10 mouse cellular contexts compared by ENCODE assay signal in genomic region chr2:166622590-166622989, GRCm38 (mm10).
DNase-seq lines count a peak whose midpoint lies in the region; ATAC-seq and TF ChIP-seq lines count a peak whose summit lies in the region.
"Had no signal": no experiment of that assay in that cellular context is flagged by ENCODE, and none has a peak within 500 bp of the region (broad histone marks: within the 10 kb centered on the region; RNA-seq: fewer than 3 reads in every experiment).

No protein-coding gene starts in this region.

- H3K9ac ChIP-seq in kidney, postnatal 0 days (ENCODE audit: low read depth, low read length): no peak overlapping the region
- no peak overlapping the region for H3K9ac ChIP-seq in kidney, embryonic 14.5 days (ENCODE audit: low read depth, low read length)
- 0 out of 2 replicates have a peak overlapping the region, but pooled peaks have one; percentile 3 for H3K9ac ChIP-seq in forebrain, embryonic 16.5 days (replicated peaks; ENCODE audit: low read depth, low read length)
- H3K9ac ChIP-seq in midbrain, embryonic 16.5 days (ENCODE audit: low read depth, low read length): no peak overlapping the region
- H3K9ac ChIP-seq: stomach, embryonic 15.5 days had no signal

- no peak overlapping the region for H3K4me2 ChIP-seq in kidney, postnatal 0 days (ENCODE audit: low read length)
- H3K4me2 ChIP-seq in kidney, embryonic 14.5 days (replicated peaks; ENCODE audit: low read depth, low read length): no peak overlapping the region
- H3K4me2 ChIP-seq in forebrain, embryonic 16.5 days (ENCODE audit: low read length): no peak overlapping the region
- H3K4me2 ChIP-seq in midbrain, embryonic 16.5 days (ENCODE audit: low read length): no peak overlapping the region
- H3K4me2 ChIP-seq: stomach, embryonic 15.5 days had no signal

- TF ChIP-seq CTCF in kidney, postnatal 0 days (IDR thresholded peaks at IDR 0.05; ENCODE audit: low read depth): no peak

- DNase-seq in kidney, postnatal 0 days (ENCODE audit: low spot score): no peak
- DNase-seq in CD8-positive naive resting alpha-beta T cell, adult 2 months (ENCODE audit: low read depth in 2 of 2, low spot score in 2 of 2): peak; percentile 31 to 50
- DNase-seq in ovary, postnatal 14 days (ENCODE audit: low spot score): no peak
- no peak for DNase-seq in frontal cortex, postnatal 10 days (ENCODE audit: low spot score in 2 of 2)
- DNase-seq in ovary, postnatal 36 days (ENCODE audit: low spot score): no peak

- peaks cover 7% of the 10 kb centered on the region for H3K4me1 ChIP-seq in kidney, postnatal 0 days (replicated peaks; ENCODE audit: insufficient read depth, low read length)
- peaks cover 14% of the 10 kb centered on the region for H3K4me1 ChIP-seq in kidney, embryonic 14.5 days (ENCODE audit: control insufficient read depth, insufficient read depth, low read length)
- H3K4me1 ChIP-seq in forebrain, embryonic 16.5 days (replicated peaks; ENCODE audit: control insufficient read depth, insufficient read depth, low read length): peaks cover 12% of the 10 kb centered on the region; the same call in 1 of the 2 replicates
- H3K4me1 ChIP-seq in midbrain, embryonic 16.5 days (ENCODE audit: control insufficient read depth, insufficient read depth, low read length): peaks cover 5% of the 10 kb centered on the region; the same call in 1 of the 2 replicates

- no peak overlapping the region for H3K4me3 ChIP-seq in kidney, postnatal 0 days (replicated peaks; ENCODE audit: low read depth, low read length)
- no peak overlapping the region for H3K4me3 ChIP-seq in kidney, embryonic 14.5 days (ENCODE audit: low read length)
- no peak overlapping the region for H3K4me3 ChIP-seq in forebrain, embryonic 16.5 days (replicated peaks; ENCODE audit: low read length)
- H3K4me3 ChIP-seq in midbrain, embryonic 16.5 days (ENCODE audit: low read depth, low read length): no peak overlapping the region
- H3K4me3 ChIP-seq: stomach, embryonic 15.5 days had no signal

- no peaks in the 10 kb centered on the region for H3K36me3 ChIP-seq in kidney, postnatal 0 days (ENCODE audit: insufficient read depth, low read length)
- H3K36me3 ChIP-seq in kidney, embryonic 14.5 days (ENCODE audit: control insufficient read depth, insufficient read depth, low read length): no peaks in the 10 kb centered on the region; the same call in 1 of the 2 replicates
- H3K36me3 ChIP-seq in forebrain, embryonic 16.5 days (ENCODE audit: control insufficient read depth, insufficient read depth): no peaks in the 10 kb centered on the region; the same call in 1 of the 2 replicates
- no peaks in the 10 kb centered on the region for H3K36me3 ChIP-seq in midbrain, embryonic 16.5 days (ENCODE audit: control insufficient read depth, insufficient read depth, low read length)
- H3K36me3 ChIP-seq: G1E; stomach, embryonic 15.5 days had no signal

- no peak for ATAC-seq in kidney, postnatal 0 days (replicated peaks; ENCODE audit: low FRiP score, low read depth)
- ATAC-seq in kidney, embryonic 14.5 days (ENCODE audit: low FRiP score, low TSS enrichment): no peak
- no peak for ATAC-seq in forebrain, embryonic 16.5 days
- 0 out of 2 replicates have a peak, but pooled peaks have one; percentile 28 for ATAC-seq in midbrain, embryonic 16.5 days

- H3K27me3 ChIP-seq in kidney, postnatal 0 days (ENCODE audit: insufficient read depth, low read length): no peaks in the 10 kb centered on the region
- H3K27me3 ChIP-seq in kidney, embryonic 14.5 days (ENCODE audit: control insufficient read depth, insufficient read depth, low read length): no peaks in the 10 kb centered on the region
- no peaks in the 10 kb centered on the region for H3K27me3 ChIP-seq in forebrain, embryonic 16.5 days (replicated peaks; ENCODE audit: control insufficient read depth, insufficient read depth, low read length)
- no peaks in the 10 kb centered on the region for H3K27me3 ChIP-seq in midbrain, embryonic 16.5 days (ENCODE audit: control insufficient read depth, insufficient read depth, low read depth, low read length)
- H3K27me3 ChIP-seq: stomach, embryonic 15.5 days had no signal

- WGBS in kidney, postnatal 0 days: 79% methylated on average over 7 of the region's 7 CpGs
- whole genome bisulfite sequencing in kidney, embryonic 14.5 days: 75% methylated on average over 7 of the region's 7 CpGs
- WGBS in forebrain, embryonic 16.5 days: 92% methylated on average over 7 of the region's 7 CpGs
- WGBS in midbrain, embryonic 16.5 days: 89% methylated on average over 7 of the region's 7 CpGs

- H3K27ac ChIP-seq in kidney, postnatal 0 days: peak overlapping the region; percentile 50; the same call in 1 of the 2 replicates
- H3K27ac ChIP-seq in kidney, embryonic 14.5 days (ENCODE audit: low read depth, low read length): no peak overlapping the region
- no peak overlapping the region for H3K27ac ChIP-seq in forebrain, embryonic 16.5 days (ENCODE audit: low read length)
- H3K27ac ChIP-seq in midbrain, embryonic 16.5 days (ENCODE audit: low read length): no peak overlapping the region
- H3K27ac ChIP-seq: stomach, embryonic 15.5 days had no signal

- no peaks in the 10 kb centered on the region for H3K9me3 ChIP-seq in kidney, postnatal 0 days (replicated peaks; ENCODE audit: low read length)
- no peaks in the 10 kb centered on the region for H3K9me3 ChIP-seq in kidney, embryonic 14.5 days (ENCODE audit: control insufficient read depth, low read length)
- H3K9me3 ChIP-seq in forebrain, embryonic 16.5 days (ENCODE audit: control insufficient read depth, low read length): no peaks in the 10 kb centered on the region
- H3K9me3 ChIP-seq in midbrain, embryonic 16.5 days (replicated peaks; ENCODE audit: control insufficient read depth, low read length, poor library complexity, severe bottlenecking): no peaks in the 10 kb centered on the region
- H3K9me3 ChIP-seq: stomach, embryonic 15.5 days had no signal

Comparison
In these comparisons a context has a peak if more than half of its experiments do, and no peak if none do; other contexts are left out.
1. DNase-seq: peak in CD8-positive naive resting alpha-beta T cell, adult 2 months (2 of 2); none in kidney, postnatal 0 days (single experiment), ovary, postnatal 14 days (single experiment), frontal cortex, postnatal 10 days (0 of 2) and ovary, postnatal 36 days (single experiment).